Mouse (Mus musculus): ENCODE measurements around the gene Clca1. TPM values are rescaled to one million over a fixed set of nuclear protein-coding genes. Genes with fewer than 3 reads are reported as not detected.

Gene Clca1
- polyA plus RNA-seq, 1 experiment = not detected

DNA sequence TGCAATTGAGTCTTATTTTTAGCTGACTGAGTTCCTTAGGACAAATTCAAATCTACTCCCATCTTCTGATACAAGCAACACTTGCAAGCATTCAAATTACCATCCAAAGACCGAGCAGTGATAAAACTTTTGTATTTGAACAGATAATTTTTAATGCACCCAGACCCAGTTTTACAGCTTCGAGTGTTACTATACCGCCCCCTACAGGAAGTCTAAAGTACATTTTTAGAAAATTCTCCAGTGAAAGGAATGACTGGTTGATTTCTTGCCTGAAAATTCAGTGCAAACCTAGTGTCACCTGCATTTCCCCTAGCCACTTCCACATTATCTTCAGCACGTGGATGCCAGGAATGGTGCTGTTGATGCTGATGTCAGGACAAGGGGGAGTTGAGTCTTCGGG is 28.2 kb downstream of the Clca1 start:
- Histone ChIP-seq H3K9me3 (no peaks in the 10 kb centered on the region), H3K4me3 (replicated peaks) (no peak overlapping the region), H3K36me3 (replicated peaks; ENCODE audit: low read length) (no peaks in the 10 kb centered on the region), H3K4me1 (no peaks in the 10 kb centered on the region), H3K27me3 (replicated peaks) (no peaks in the 10 kb centered on the region)
- TF ChIP-seq FLI1 (IDR thresholded peaks at IDR 0.05; ENCODE audit: low read length) (no peak), GATA1 (IDR thresholded peaks at IDR 0.05; ENCODE audit: borderline replicate concordance, low read length) (no peak)

DNA sequence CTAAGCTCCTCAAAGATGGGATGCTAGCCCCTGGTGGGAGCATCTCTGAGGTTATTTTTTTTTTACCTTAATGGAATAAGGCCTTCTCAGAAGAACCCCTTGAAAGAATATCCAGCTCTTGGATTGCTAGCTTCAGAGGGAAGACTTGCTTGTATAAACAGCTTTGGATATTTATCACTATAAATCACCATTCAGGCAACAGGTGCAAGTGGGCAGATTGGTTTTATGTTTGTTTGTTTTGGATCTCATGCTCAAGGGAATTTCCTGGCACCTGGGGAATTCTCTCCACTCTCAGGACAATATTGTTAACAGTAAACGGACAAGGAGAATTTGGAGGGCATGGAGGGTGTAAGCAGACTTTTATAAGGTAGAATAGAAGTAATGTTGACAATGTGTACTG is 31.7 kb downstream of the Clca1 start:
- Histone ChIP-seq H3K36me3 (replicated peaks; ENCODE audit: low read length) (no peaks in the 10 kb centered on the region), H3K4me3 (replicated peaks) (no peak overlapping the region), H3K4me1 (no peaks in the 10 kb centered on the region), H3K9me3 (no peaks in the 10 kb centered on the region), H3K27me3 (replicated peaks) (no peaks in the 10 kb centered on the region)
- TF ChIP-seq GATA1 (IDR thresholded peaks at IDR 0.05; ENCODE audit: borderline replicate concordance, low read length) (no peak), FLI1 (IDR thresholded peaks at IDR 0.05; ENCODE audit: low read length) (no peak)

DNA sequence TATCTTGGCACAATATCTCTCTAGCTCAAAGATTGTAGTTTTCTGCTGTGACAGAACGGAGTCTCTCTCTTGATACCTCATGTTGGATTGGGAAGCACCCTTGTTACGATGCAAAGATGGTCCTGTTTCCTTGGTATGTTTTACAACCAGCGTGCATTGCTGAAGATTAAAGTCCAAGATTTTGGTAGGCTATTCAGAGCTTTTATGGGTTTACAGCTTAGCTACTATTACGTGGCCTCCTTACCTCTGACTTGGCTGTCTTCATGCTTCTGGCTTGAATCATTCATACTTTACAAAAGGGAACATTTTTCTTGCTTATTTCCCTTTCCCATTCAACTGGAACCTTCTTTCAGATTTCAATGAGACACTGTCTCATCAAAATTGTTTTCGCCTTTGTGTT is 39.5 kb downstream of the Clca1 start:
- TF ChIP-seq FLI1 (IDR thresholded peaks at IDR 0.05; ENCODE audit: low read length) = no peak
- no peak for TF ChIP-seq GATA1 (IDR thresholded peaks at IDR 0.05; ENCODE audit: borderline replicate concordance, low read length)
- no peaks in the 10 kb centered on the region for H3K27me3 ChIP-seq (replicated peaks)
- H3K9me3 ChIP-seq = no peaks in the 10 kb centered on the region

DNA sequence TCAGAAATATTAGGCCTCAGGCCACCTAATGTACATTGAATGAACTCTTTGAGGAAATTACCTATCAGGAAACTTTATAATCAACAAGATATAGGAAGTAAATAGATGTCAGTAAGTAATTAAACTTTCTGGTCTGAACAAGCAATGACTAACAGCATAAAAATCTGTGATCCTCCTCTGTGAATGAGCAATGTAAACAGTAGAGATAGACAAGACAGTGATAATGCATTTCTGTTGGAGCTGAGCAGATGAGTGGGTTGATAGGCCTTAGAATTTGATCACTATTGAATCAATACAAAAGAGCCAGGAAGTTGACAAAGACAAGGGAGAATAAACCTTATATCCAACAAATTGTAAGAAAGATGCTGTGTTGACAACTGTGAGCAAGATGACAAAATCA is 40.0 kb downstream of the Clca1 start:
- no peak overlapping the region for H3K4me3 ChIP-seq (replicated peaks)
- no peak for TF ChIP-seq FLI1 (IDR thresholded peaks at IDR 0.05; ENCODE audit: low read length)
- H3K9me3 ChIP-seq = no peaks in the 10 kb centered on the region

More for the DNA sequence above, 39.5 kb downstream of the Clca1 start:
- no peaks in the 10 kb centered on the region for H3K4me1 ChIP-seq
- H3K36me3 ChIP-seq (replicated peaks; ENCODE audit: low read length) = no peaks in the 10 kb centered on the region
- H3K4me3 ChIP-seq (replicated peaks) = no peak overlapping the region

DNA sequence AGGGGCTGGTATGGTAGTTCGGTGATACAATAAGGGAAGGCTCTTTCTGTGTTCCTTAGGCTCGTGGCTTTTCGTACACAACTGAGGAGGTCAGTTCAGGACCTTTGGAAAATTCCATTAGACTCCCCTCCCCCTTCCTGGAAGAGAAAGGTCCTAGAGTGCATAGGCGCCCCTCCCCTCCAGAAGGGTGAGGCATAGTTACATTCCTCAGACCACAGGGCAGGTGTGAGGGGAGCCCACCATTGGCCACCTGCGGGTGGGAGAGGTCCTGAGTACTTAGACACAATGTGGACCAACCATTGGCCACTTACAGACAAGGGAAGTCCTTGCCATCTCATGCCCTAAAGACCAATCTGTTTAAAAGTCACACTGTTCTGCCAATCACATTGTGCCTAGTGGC is 46.7 kb downstream of the Clca1 start:
- H3K36me3 ChIP-seq (replicated peaks; ENCODE audit: low read length) = no peaks in the 10 kb centered on the region
- no peak overlapping the region for H3K4me3 ChIP-seq (replicated peaks)
- H3K4me1 ChIP-seq = no peaks in the 10 kb centered on the region
- no peaks in the 10 kb centered on the region for H3K27me3 ChIP-seq (replicated peaks)
- 0 out of 2 replicates have a peak, but pooled peaks cover 3% of the 10 kb centered on the region for H3K9me3 ChIP-seq
- TF ChIP-seq GATA1 (IDR thresholded peaks at IDR 0.05; ENCODE audit: borderline replicate concordance, low read length) (no peak), FLI1 (IDR thresholded peaks at IDR 0.05; ENCODE audit: low read length) (no peak)

More for the DNA sequence above, 40.0 kb downstream of the Clca1 start:
- H3K4me1 ChIP-seq = no peaks in the 10 kb centered on the region
- no peaks in the 10 kb centered on the region for H3K27me3 ChIP-seq (replicated peaks)
- no peaks in the 10 kb centered on the region for H3K36me3 ChIP-seq (replicated peaks; ENCODE audit: low read length)

DNA sequence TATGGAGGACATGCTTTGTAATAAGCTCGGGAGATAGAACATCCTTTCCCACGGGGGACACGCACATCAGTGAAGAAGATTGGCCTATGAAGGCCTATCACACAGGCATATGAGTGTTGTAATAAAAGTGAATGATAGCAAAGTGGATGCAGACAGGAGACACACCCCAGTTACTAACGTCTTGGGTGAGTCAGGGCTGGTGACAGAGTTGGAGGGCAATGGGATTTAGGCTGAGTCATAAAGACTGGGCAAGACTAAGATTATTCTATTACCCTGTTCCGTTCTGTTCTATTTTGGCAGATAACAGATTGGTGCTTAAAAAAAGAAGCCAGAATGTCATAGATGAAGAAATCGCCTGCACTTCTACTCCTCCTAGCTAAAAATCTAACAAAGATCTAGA is 52.0 kb downstream of the Clca1 start:
- no peaks in the 10 kb centered on the region for H3K4me1 ChIP-seq
- no peak overlapping the region for H3K4me3 ChIP-seq (replicated peaks)
- H3K36me3 ChIP-seq (replicated peaks; ENCODE audit: low read length) = no peaks in the 10 kb centered on the region
- H3K27me3 ChIP-seq (replicated peaks) = no peaks in the 10 kb centered on the region
- H3K9me3 ChIP-seq = 0 out of 2 replicates have a peak, but pooled peaks cover 5% of the 10 kb centered on the region
- no peak for TF ChIP-seq FLI1 (IDR thresholded peaks at IDR 0.05; ENCODE audit: low read length)
- no peak for TF ChIP-seq GATA1 (IDR thresholded peaks at IDR 0.05; ENCODE audit: borderline replicate concordance, low read length)

DNA sequence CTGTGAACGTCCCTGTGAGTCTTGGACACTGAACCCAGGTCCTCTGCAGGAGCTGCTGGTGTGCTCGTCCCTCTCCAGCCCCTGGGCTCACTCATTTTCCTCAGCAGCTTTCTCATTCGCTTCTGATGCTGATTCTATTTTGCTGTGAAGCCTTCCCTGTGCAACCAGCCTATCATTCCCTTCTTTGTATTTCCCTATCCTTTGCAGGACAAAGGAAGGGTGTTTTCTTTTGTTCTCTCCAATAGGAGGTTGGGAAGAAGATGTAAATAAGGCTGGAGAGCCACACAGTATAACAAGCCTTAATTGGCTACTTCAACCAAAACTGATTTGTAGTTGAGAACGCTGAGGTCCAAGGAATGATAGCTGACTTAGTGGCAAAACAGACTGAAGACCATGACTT is 54.9 kb downstream of the Clca1 start:
- Histone ChIP-seq H3K27me3 (replicated peaks) (no peaks in the 10 kb centered on the region), H3K4me3 (replicated peaks) (no peak overlapping the region), H3K36me3 (replicated peaks; ENCODE audit: low read length) (no peaks in the 10 kb centered on the region), H3K4me1 (no peaks in the 10 kb centered on the region), H3K9me3 (0 out of 2 replicates have a peak, but pooled peaks cover 5% of the 10 kb centered on the region)
- TF ChIP-seq GATA1 (IDR thresholded peaks at IDR 0.05; ENCODE audit: borderline replicate concordance, low read length) = no peak
- no peak for TF ChIP-seq FLI1 (IDR thresholded peaks at IDR 0.05; ENCODE audit: low read length)

DNA sequence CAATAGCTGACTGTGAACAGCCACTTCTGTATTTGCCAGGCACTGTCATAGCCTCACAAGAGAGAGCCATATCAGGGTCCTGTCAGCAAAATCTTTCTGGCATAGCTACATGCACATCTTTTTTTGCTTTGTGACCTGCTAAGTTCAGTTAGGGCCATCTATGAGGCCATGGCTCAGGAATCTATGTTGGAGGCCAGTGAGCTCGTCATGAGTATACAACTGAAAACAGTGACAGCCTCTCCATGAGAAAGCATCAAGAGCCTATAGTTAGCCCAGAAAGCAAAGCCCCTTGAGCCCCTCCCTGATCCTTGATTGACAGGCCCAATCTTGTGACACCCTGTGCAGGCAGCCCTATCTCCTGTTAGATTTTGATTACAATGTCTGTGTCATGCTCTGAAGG is 56.5 kb downstream of the Clca1 start:
- no peaks in the 10 kb centered on the region for H3K4me1 ChIP-seq
- no peaks in the 10 kb centered on the region for H3K36me3 ChIP-seq (replicated peaks; ENCODE audit: low read length)
- H3K4me3 ChIP-seq (replicated peaks) = no peak overlapping the region
- no peak for TF ChIP-seq GATA1 (IDR thresholded peaks at IDR 0.05; ENCODE audit: borderline replicate concordance, low read length)
- TF ChIP-seq FLI1 (IDR thresholded peaks at IDR 0.05; ENCODE audit: low read length) = no peak
- H3K9me3 ChIP-seq = 0 out of 2 replicates have a peak, but pooled peaks cover 2% of the 10 kb centered on the region
- H3K27me3 ChIP-seq (replicated peaks) = no peaks in the 10 kb centered on the region

DNA sequence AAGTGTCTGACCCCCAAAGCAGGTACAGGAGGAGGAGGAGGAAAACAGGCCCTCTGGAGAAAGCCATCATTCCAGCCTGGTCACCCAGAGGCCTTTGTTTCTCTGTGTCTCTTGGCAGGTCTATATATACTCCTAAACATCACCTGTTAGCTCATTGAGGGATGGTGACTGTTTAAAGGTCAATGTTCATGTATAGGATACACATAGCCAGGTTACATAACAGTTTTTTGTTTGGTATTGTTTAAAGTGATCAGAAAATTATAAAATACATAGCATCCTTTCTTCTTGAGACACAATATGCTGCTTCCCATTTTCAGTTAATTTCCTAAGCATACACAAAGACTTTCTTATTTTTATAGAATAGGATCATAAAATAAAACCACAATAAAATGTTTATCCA is 57.6 kb downstream of the Clca1 start, which contains the start of gene Clca4a:
TSS of gene Clca4a (minus strand) at position 101 of the 400 bp plus-strand sequence.
- H3K4me1 ChIP-seq = no peaks in the 10 kb centered on the region
- no peak within 1 kb of the TSS for H3K4me3 ChIP-seq (replicated peaks)
- TF ChIP-seq FLI1 (IDR thresholded peaks at IDR 0.05; ENCODE audit: low read length) = no peak
- TF ChIP-seq GATA1 (IDR thresholded peaks at IDR 0.05; ENCODE audit: borderline replicate concordance, low read length) = no peak
- H3K9me3 ChIP-seq = 0 out of 2 replicates have a peak, but pooled peaks cover 2% of the 10 kb centered on the region
- H3K36me3 ChIP-seq (replicated peaks; ENCODE audit: low read length) = no peaks in the 10 kb centered on the region
- H3K27me3 ChIP-seq (replicated peaks) = no peaks in the 10 kb centered on the region

DNA sequence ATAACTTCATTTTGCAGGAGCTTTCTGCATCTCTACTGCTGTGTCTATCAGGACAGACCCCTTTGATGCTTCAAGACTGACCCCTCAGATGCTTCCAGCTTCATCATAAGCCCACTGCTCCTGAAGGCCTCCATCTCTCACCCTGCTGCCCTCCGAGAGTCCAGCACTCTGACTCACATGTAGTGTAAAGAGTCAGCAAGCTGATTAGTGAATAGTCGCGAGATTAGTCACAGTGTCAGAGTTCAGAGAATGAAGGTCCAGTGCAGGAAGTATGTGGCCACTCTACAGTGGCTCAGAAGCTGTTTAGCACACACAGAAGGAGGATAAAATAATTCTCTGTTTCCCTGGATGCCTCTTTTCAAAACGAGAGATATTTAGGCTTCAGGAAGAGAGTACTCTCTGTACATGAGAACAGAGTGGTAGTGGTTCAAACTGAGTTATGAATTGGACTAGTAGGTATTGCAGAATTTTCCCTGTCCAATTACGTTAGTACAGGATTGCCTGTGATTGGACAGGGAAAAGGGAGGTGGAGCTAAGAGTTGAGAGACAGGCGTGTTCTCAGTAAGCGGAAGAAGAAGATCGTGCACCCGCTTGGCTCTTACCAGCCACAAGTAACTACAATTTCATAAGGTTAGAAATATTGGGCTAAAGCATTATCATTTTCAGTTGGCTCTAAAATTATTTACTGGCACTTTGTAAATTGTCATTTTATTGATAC is 60.9 kb downstream of the Clca1 start:
- Histone ChIP-seq H3K4me3 (replicated peaks) (no peak overlapping the region), H3K27me3 (replicated peaks) (no peaks in the 10 kb centered on the region), H3K36me3 (replicated peaks; ENCODE audit: low read length) (no peaks in the 10 kb centered on the region), H3K4me1 (no peaks in the 10 kb centered on the region), H3K9me3 (no peaks in the 10 kb centered on the region)
- TF ChIP-seq GATA1 (IDR thresholded peaks at IDR 0.05; ENCODE audit: borderline replicate concordance, low read length) (no peak), FLI1 (IDR thresholded peaks at IDR 0.05; ENCODE audit: low read length) (no peak)
